Mouse (Mus musculus) bone marrow macrophage, adult 2 months (primary cell): Measurements from ENCODE around the gene Ppm1a. TPM values are rescaled to one million over a fixed set of nuclear protein-coding genes. Genes with fewer than 3 reads are reported as not detected.

Source experiments
- H3K27ac ChIP-seq: 2 replicates; pipeline ENCODE4 v1.5.1; 2012; ENCODE audit warnings: low read depth, low read length; ENCODE audit not compliant: insufficient read depth
- H3K4me1 ChIP-seq: 2 replicates; pipeline ENCODE4 v1.6.1; 2012; ENCODE audit warnings: low read length; ENCODE audit not compliant: control insufficient read depth, insufficient read depth
- H3K4me3 ChIP-seq: 2 replicates; pipeline ENCODE4 v1.5.1; 2012; ENCODE audit warnings: mild to moderate bottlenecking, low read length, moderate library complexity; ENCODE audit not compliant: insufficient read depth
- CTCF ChIP-seq: IDR thresholded peaks from 2 replicates; pipeline ENCODE4 v1.5.1; 2012; ENCODE audit warnings: low read depth, mild to moderate bottlenecking, low read length, moderate library complexity
- POLR2A ChIP-seq: IDR thresholded peaks from 2 replicates; pipeline ENCODE4 v1.6.1; 2012; ENCODE audit warnings: mild to moderate bottlenecking, low read depth, low read length, borderline replicate concordance
- polyA plus RNA-seq: library from polyadenylated mRNA; stranded (reverse); fragments of >200 nt; gene quantifications from 2 replicates; pipeline ENCODE4 v1.2.4, GENCODE M21; 2012; ENCODE audit not compliant: missing spikeins, insufficient read depth, insufficient read length

The Ppm1a gene
- polyA plus RNA-seq, 1 experiment: 84.4 TPM

GRCm38 (mm10) chr12:72809798-72810197, 52.5 kb downstream of the Ppm1a start:
- no peak overlapping the region for H3K27ac ChIP-seq
- no peaks in the 10 kb centered on the region for H3K4me1 ChIP-seq
- TF ChIP-seq POLR2A (no peak), CTCF (no peak)
- no peak overlapping the region for H3K4me3 ChIP-seq

GRCm38 (mm10) chr12:72811588-72811987, 54.3 kb downstream of the Ppm1a start:
- Histone ChIP-seq H3K4me1 (no peaks in the 10 kb centered on the region), H3K4me3 (no peak overlapping the region), H3K27ac (no peak overlapping the region)
- TF ChIP-seq POLR2A (no peak), CTCF (no peak)

- peaks cover 2% of the 10 kb centered on the region for H3K4me1 ChIP-seq
- TF ChIP-seq CTCF: no peak
- TF ChIP-seq POLR2A: no peak
- no peak overlapping the region for H3K27ac ChIP-seq
- H3K4me3 ChIP-seq: peak overlapping the region; percentile 56
Observed at GRCm38 (mm10) chr12:72820940-72821431, 63.7 kb downstream of the Ppm1a start.

- Histone ChIP-seq H3K4me1 (peaks cover 2% of the 10 kb centered on the region), H3K27ac (no peak overlapping the region), H3K4me3 (peak overlapping the region; percentile 56; the same call in 1 of the 2 replicates)
- no peak for TF ChIP-seq CTCF
- no peak for TF ChIP-seq POLR2A
Observed at GRCm38 (mm10) chr12:72821589-72821988, 64.3 kb downstream of the Ppm1a start.

GRCm38 (mm10) chr12:72825656-72826055, 68.4 kb downstream of the Ppm1a start:
- peaks cover 1% of the 10 kb centered on the region; the same call in 1 of the 2 replicates for H3K4me1 ChIP-seq
- no peak for TF ChIP-seq CTCF
- TF ChIP-seq POLR2A: no peak
- no peak overlapping the region for H3K27ac ChIP-seq
- no peak overlapping the region for H3K4me3 ChIP-seq

- H3K4me3 ChIP-seq: no peak overlapping the region
- H3K27ac ChIP-seq: no peak overlapping the region
- H3K4me1 ChIP-seq: peaks cover 2% of the 10 kb centered on the region; the same call in 1 of the 2 replicates
- TF ChIP-seq CTCF: no peak
- TF ChIP-seq POLR2A: no peak
Observed at GRCm38 (mm10) chr12:72828846-72829556, 71.7 kb downstream of the Ppm1a start.

- Histone ChIP-seq H3K4me3 (no peak overlapping the region), H3K4me1 (peaks cover 3% of the 10 kb centered on the region; the same call in 1 of the 2 replicates), H3K27ac (no peak overlapping the region)
- TF ChIP-seq CTCF (no peak), POLR2A (no peak)
Observed at GRCm38 (mm10) chr12:72829777-72830176, 72.5 kb downstream of the Ppm1a start.

- Histone ChIP-seq H3K4me3 (no peak overlapping the region), H3K4me1 (peaks cover 4% of the 10 kb centered on the region; the same call in 1 of the 2 replicates), H3K27ac (no peak overlapping the region)
- no peak for TF ChIP-seq CTCF
Observed at GRCm38 (mm10) chr12:72830317-72830716, 73.1 kb downstream of the Ppm1a start.

- TF ChIP-seq POLR2A: no peak
- TF ChIP-seq CTCF: no peak
- peaks cover 4% of the 10 kb centered on the region; the same call in 1 of the 2 replicates for H3K4me1 ChIP-seq
- H3K27ac ChIP-seq: no peak overlapping the region
- peak overlapping the region; percentile 48 for H3K4me3 ChIP-seq
Observed at GRCm38 (mm10) chr12:72831711-72832432, 74.6 kb downstream of the Ppm1a start.
